Mouse (Mus musculus): ENCODE results near the gene Eml1. TPM values are rescaled to one million over a fixed set of nuclear protein-coding genes. Genes with fewer than 3 reads are reported as not detected.

Eml1 gene
- polyA plus RNA-seq, 1 experiment from 2014 or later: 10.6 TPM

DNA sequence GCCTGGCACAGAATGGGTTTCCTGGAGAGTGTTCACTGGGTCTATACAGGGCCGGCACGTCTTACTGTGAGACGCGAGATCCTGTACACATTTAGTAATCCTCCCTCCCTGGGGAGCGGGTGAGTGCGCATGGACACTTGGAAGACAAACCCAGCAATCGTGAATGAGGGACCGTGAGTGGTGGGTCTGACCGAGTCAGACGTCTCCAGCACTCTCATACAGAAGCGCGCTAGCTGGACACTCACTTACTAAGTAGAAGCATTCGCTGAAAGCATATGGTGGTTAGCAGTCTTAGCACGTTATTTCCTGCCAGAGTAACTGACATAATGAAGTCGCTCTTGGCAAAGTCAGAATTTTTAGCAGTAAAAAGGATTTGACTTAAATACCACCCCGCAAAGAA is 62.3 kb downstream of the Eml1 start:
- no peak for ATAC-seq
- Histone ChIP-seq H3K27me3 (replicated peaks) (peaks cover 22% of the 10 kb centered on the region), H3K27ac (no peak overlapping the region), H3K4me3 (no peak overlapping the region), H3K9ac (no peak overlapping the region), H3K9me3 (replicated peaks) (no peaks in the 10 kb centered on the region), H3K4me2 (no peak overlapping the region), H3K36me3 (no peaks in the 10 kb centered on the region), H3K4me1 (no peaks in the 10 kb centered on the region)
- 77% methylated on average over 16 of the region's 16 CpGs for WGBS (ENCODE audit: insufficient replicate concordance)

DNA sequence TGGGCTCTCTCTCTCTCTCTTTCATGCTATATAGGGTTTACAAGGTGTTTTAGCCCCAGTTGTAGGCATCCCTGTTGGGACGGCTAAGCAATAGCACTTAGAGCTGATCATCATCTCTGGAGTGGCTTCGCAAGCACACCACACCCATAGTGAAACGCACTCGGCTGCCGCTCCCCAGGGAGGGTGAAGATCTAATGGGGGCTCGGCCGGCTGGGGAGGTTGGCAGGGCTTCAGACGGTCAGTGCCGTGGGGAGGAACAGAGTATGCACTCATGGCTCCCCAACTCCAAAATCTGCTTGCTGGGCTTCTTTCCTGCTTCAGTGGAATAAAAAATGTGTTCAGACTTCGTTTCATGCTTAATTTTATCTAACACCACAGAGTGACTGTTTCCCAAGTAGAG is 62.7 kb downstream of the Eml1 start:
- 66% methylated on average over 10 of the region's 10 CpGs for WGBS (ENCODE audit: insufficient replicate concordance)
- ATAC-seq: no peak
- Histone ChIP-seq H3K9ac (no peak overlapping the region), H3K36me3 (no peaks in the 10 kb centered on the region), H3K27me3 (replicated peaks) (peaks cover 22% of the 10 kb centered on the region), H3K9me3 (replicated peaks) (no peaks in the 10 kb centered on the region), H3K27ac (no peak overlapping the region), H3K4me1 (no peaks in the 10 kb centered on the region), H3K4me2 (no peak overlapping the region), H3K4me3 (no peak overlapping the region)

DNA sequence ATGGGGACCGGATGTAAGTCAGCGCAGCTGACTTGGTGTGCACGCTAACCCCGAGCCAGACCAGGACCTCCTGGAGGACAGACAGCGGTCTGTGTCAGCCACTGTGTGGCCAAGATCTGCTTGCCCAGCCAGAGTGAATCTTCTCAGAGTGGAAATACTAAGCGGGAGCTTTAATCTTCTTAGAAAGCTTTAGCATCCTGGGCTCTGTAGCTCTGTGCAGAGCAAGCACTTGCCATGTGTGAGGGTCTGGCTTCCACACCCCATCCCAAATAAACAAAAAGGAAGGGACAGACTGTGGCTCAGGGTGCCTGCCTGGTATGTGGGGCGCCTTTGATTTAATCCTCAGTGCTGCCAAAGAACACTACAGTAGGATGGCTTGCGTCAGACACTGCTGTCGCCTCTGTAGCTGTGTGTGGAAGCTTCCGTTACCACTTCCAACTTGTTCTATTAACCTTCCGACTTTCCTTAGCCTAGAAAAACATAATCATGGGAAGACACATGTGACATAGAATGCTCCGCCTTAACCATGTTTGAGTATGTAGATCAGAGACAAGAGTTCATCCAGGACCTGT is 64.8 kb downstream of the Eml1 start:
- ATAC-seq: no peak
- Histone ChIP-seq H3K27ac (no peak overlapping the region), H3K36me3 (no peaks in the 10 kb centered on the region), H3K4me2 (no peak overlapping the region), H3K4me1 (no peaks in the 10 kb centered on the region), H3K4me3 (no peak overlapping the region), H3K27me3 (replicated peaks) (peaks cover 22% of the 10 kb centered on the region), H3K9ac (no peak overlapping the region), H3K9me3 (replicated peaks) (no peaks in the 10 kb centered on the region)
- WGBS (ENCODE audit: insufficient replicate concordance): 57% methylated on average over 12 of the region's 12 CpGs

DNA sequence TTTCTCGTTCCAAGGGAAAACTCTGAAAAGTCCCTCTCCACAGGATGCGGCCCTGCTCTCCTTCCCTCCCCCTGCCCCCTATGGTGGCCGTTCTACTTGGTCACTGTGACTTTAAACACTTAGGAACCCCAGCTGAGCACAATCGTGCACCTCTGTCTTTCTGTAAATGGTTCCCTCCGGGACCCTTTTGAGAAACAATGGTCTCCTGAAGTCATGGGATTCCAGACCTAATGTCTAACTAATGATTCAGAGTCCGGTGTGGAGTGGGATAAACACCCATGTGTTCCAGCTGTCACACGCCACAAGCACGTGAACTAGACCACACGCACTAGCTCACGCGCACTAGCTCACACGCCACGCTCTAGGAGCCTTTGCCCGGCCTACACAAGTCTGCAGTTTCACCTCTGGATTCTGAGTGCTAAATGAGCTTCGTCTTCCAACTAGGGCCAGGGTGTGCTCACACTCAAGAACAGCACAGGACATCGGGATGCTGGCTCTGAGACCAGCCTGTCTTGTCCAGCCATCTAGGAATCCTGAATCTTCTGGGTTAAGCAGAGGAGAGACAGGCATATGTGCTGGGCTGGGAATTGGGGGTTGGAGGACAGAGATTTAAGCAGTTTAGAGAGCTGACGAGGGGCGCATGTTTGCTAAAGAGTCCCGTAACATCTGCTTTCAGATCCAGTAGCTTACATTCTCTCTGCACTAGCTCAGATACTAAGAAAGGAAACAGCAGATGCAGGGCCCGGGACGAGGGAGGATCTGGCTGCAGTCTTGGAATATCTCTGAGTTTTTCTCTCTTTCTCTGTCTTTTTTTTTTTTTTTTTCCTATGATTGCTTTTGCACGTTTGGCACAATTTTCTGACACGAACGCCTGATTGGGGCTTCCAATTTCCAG is 65.5 kb downstream of the Eml1 start:
- no peak for ATAC-seq
- Histone ChIP-seq H3K36me3 (no peaks in the 10 kb centered on the region), H3K27ac (peak overlapping the region; percentile 48; the same call in 1 of the 2 replicates), H3K9me3 (replicated peaks) (no peaks in the 10 kb centered on the region), H3K27me3 (replicated peaks) (peaks cover 23% of the 10 kb centered on the region), H3K4me2 (no peak overlapping the region), H3K9ac (no peak overlapping the region), H3K4me3 (no peak overlapping the region), H3K4me1 (no peaks in the 10 kb centered on the region)
- WGBS (ENCODE audit: insufficient replicate concordance): 65% methylated on average over 24 of the region's 24 CpGs

DNA sequence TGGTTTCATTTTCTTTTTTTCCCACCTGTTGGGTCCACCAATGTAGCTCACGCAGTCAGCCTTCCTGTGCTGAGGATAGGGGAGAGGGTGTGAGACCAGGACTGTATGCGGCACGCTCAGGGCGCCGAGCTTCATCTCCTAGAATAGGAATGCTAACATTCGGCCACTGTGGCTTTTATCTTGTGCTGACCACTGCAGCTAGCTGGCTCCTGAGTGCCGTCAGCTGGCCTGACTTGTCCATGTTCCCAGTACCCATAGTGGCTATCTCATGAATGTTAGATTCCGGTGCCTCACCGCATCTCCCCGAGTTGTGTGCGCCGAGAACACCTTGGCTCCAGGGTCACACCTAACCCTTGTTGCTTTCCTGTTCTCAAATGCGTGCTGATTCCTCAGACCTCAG is 66.7 kb downstream of the Eml1 start:
- ATAC-seq: no peak
- Histone ChIP-seq H3K27me3 (replicated peaks) (peaks cover 32% of the 10 kb centered on the region), H3K27ac (no peak overlapping the region), H3K4me2 (no peak overlapping the region), H3K9me3 (replicated peaks) (no peaks in the 10 kb centered on the region), H3K9ac (no peak overlapping the region), H3K4me1 (no peaks in the 10 kb centered on the region), H3K4me3 (no peak overlapping the region), H3K36me3 (no peaks in the 10 kb centered on the region)
- WGBS (ENCODE audit: insufficient replicate concordance): 83% methylated on average over 13 of the region's 13 CpGs

DNA sequence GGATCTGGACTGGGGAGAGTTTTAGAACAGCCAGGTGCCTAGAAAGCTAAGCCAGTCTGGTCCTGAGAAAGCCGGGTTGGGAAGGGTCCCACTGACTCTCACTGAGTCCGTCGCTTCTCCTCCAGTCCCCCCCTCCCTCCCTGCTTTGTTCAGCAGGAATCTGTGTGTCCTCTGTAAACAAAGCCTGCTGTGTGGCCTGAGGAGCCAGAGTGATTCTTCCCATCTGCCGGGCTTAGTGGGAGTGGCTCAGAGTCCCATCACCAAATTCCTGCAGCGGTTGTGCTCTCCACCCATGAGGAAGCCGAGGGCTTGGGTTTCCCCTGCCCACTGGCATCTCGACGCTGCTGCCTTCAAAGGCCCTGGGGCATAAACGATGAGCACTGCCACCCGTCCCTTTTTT is 72.5 kb downstream of the Eml1 start:
- Histone ChIP-seq H3K4me1 (no peaks in the 10 kb centered on the region), H3K9ac (no peak overlapping the region), H3K36me3 (no peaks in the 10 kb centered on the region), H3K27ac (no peak overlapping the region), H3K9me3 (replicated peaks) (no peaks in the 10 kb centered on the region), H3K4me3 (no peak overlapping the region), H3K27me3 (replicated peaks) (peaks cover 33% of the 10 kb centered on the region), H3K4me2 (no peak overlapping the region)
- 10% methylated on average over 10 of the region's 10 CpGs for WGBS (ENCODE audit: insufficient replicate concordance)
- ATAC-seq: no peak

DNA sequence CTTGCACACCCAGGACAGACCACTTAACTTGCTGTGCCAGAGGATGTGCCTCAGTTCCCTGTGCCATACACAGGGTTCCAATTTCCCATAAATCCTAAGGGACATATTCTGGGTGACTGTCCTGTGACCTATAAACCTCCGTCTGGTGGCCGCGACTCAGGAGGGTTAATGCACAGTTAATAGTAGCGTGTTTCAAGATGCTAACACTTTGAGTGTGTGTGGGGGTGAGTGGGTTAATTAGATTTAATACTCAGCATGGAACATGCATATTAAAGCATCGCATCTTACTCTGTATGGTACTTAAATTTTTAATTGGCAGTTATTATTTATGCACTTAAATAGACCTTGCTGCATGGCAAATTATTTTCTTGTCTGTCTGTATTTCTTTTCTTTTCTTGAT is 73.0 kb downstream of the Eml1 start:
- Histone ChIP-seq H3K4me2 (no peak overlapping the region), H3K27me3 (replicated peaks) (peaks cover 34% of the 10 kb centered on the region), H3K27ac (no peak overlapping the region), H3K36me3 (no peaks in the 10 kb centered on the region), H3K9ac (no peak overlapping the region), H3K4me1 (no peaks in the 10 kb centered on the region), H3K4me3 (no peak overlapping the region), H3K9me3 (replicated peaks) (no peaks in the 10 kb centered on the region)
- ATAC-seq: no peak
- WGBS (ENCODE audit: insufficient replicate concordance): 71% methylated on average over 5 of the region's 5 CpGs

DNA sequence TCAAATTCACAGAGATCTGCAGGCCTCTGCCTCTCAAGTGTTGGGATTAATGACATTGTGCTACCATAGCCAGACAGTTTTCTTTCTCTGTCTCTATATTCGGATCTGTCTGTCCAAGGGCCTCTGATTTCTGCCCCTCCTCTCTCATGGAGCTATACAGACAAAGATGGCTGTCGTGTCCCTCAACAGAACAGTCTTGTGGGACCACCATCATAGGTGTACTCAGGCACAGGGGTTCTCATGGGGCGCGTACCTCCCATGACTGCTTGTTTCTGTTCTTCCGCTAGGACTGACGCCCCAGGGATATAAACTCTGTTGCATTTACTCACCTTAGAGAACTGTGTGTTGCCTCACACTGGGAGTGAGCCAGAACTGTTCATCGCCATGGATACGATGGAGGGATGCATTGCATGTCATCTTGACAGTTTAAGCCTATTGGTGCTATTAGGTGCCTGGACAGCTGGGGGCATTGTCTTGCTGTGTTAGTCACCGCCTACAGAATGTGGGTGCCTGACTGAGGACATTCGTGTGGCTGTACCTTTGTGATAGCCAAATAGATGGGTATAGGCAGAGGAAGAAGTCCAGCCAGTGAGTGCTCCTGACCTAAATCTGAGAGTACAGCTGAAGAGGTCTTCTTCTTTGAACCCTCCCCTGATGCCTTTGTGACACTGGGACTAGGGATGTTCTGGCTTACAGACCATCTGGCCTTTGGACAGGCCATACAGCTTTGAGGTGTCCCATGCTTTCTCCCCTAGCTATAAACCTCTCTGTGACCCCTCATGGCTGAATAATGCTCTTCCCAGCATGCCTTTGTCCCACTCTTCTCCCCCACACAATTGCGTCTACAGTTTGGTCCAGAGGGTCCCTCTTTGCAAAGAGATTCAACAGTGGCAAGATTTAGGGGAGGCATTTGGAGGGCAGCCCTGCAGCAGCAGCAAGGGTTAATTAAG is 73.7 kb downstream of the Eml1 start:
- no peaks in the 10 kb centered on the region for H3K9me3 ChIP-seq (replicated peaks)
- H3K9ac ChIP-seq: no peak overlapping the region
- no peak overlapping the region for H3K4me3 ChIP-seq
- no peak for ATAC-seq
- no peak overlapping the region for H3K27ac ChIP-seq
- peaks cover 41% of the 10 kb centered on the region for H3K27me3 ChIP-seq (replicated peaks)
- no peaks in the 10 kb centered on the region for H3K36me3 ChIP-seq
- no peaks in the 10 kb centered on the region for H3K4me1 ChIP-seq
- no peak overlapping the region for H3K4me2 ChIP-seq
- WGBS (ENCODE audit: insufficient replicate concordance): 69% methylated on average over 11 of the region's 11 CpGs

DNA sequence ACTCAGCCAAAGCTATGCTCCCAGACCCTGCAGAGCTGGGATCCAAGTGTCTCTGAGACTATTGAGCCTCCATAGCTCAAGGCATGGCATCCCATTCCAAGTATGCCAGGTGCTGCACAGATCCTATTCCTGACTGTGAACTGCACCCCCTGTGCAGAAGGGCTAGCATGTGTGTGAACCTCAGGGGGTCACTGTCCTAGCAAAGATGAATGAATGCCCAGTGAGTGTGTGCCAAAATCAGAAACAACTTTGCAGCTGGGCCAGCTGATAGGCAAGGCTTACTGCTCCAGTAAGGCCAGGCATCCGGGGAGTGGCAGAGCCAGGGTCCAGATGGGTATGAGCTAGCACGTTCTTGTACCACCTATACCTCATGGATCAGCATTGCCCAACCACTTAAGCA is 76.0 kb downstream of the Eml1 start:
- Histone ChIP-seq H3K4me2 (no peak overlapping the region), H3K27ac (no peak overlapping the region), H3K4me3 (no peak overlapping the region), H3K4me1 (no peaks in the 10 kb centered on the region), H3K27me3 (replicated peaks) (peaks cover 55% of the 10 kb centered on the region), H3K9me3 (replicated peaks) (no peaks in the 10 kb centered on the region), H3K9ac (no peak overlapping the region), H3K36me3 (no peaks in the 10 kb centered on the region)
- 75% methylated on average over 2 of the region's 2 CpGs for WGBS (ENCODE audit: insufficient replicate concordance)
- no peak for ATAC-seq

DNA sequence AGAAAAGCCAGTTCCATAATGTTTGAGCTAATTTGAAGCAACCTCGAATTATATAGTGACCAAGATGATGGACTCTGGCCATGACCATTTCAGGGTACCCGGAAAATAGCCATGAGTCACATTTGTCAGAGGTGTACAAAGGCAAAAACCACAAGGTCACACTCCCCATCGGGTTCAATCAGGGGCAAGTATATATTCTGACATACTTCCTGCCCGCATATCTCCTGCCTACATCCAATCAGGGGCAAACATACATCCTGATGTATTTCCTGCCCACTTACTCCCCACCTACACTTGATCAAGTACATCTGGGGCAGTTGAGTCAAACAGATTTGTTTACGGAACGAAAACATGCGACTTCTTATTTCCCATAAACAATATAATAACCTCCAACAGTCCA is 77.6 kb downstream of the Eml1 start:
- Histone ChIP-seq H3K9ac (no peak overlapping the region), H3K4me1 (no peaks in the 10 kb centered on the region), H3K4me2 (no peak overlapping the region), H3K4me3 (no peak overlapping the region), H3K36me3 (no peaks in the 10 kb centered on the region), H3K9me3 (replicated peaks) (no peaks in the 10 kb centered on the region), H3K27ac (no peak overlapping the region), H3K27me3 (replicated peaks) (peaks cover 43% of the 10 kb centered on the region)
- no peak for ATAC-seq
- 56% methylated on average over 7 of the region's 7 CpGs for WGBS (ENCODE audit: insufficient replicate concordance)

DNA sequence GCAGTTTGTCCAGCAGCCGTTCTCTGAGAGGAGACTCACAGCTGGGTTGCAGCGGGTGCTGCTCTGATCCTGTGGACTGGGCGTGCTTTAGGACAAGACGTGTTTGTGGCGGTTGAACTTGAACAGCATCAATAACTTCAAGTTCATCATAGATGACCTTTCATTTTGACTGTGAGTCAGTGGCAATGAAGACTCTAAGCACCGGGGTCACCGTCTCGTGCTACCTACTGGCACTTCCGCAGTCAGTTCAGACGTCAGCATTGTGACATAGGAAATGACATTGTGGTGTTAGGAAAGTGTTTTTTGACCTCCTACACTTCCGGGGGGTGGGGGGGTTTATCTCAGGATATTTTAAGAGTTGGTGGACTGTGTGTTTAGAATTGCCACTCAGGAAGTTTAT is 79.2 kb downstream of the Eml1 start:
- no peak for ATAC-seq
- no peaks in the 10 kb centered on the region for H3K36me3 ChIP-seq
- H3K27me3 ChIP-seq (replicated peaks): peaks cover 33% of the 10 kb centered on the region
- no peak overlapping the region for H3K9ac ChIP-seq
- no peak overlapping the region for H3K4me2 ChIP-seq
- WGBS (ENCODE audit: insufficient replicate concordance): 58% methylated on average over 11 of the region's 11 CpGs
- H3K27ac ChIP-seq: no peak overlapping the region
- H3K9me3 ChIP-seq (replicated peaks): no peaks in the 10 kb centered on the region
- H3K4me1 ChIP-seq: no peaks in the 10 kb centered on the region
- H3K4me3 ChIP-seq: no peak overlapping the region

DNA sequence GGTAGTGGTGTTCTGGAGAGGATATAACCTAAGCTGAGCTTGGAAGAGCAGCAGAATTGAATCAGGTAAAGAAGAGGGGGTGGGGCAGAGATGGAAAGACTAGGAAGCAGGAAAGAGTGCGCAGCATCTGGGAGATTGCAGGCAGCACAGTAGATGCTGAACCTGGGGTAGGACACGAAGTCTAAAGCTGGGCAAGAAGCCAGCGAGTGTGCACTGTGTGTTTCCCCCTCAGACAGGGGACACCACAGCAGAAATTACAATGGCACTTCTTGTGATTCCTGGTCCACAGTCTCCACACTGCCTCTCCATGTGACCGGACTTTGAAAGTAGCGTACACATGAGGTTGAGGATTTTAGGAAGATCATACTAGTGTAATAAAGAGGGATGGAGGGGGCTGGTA is 79.8 kb downstream of the Eml1 start:
- no peak overlapping the region for H3K4me3 ChIP-seq
- no peaks in the 10 kb centered on the region for H3K4me1 ChIP-seq
- no peaks in the 10 kb centered on the region for H3K9me3 ChIP-seq (replicated peaks)
- H3K27me3 ChIP-seq (replicated peaks): peaks cover 39% of the 10 kb centered on the region
- ATAC-seq: no peak
- no peaks in the 10 kb centered on the region for H3K36me3 ChIP-seq
- H3K9ac ChIP-seq: no peak overlapping the region
- no peak overlapping the region for H3K27ac ChIP-seq
- WGBS (ENCODE audit: insufficient replicate concordance): 75% methylated on average over 5 of the region's 5 CpGs
- H3K4me2 ChIP-seq: no peak overlapping the region
